Mouse (Mus musculus) heart, postnatal 4 days (tissue): ENCODE data around the gene Mycn. TPM values are rescaled to one million over a fixed set of nuclear protein-coding genes. Genes with fewer than 3 reads are reported as not detected.

Source experiments
- DNase-seq: peaks from one replicate; pipeline ENCODE4 v3.0.0; 2021
- total RNA-seq, 2 experiments: library from RNA; stranded (reverse); gene quantifications; 2 replicates each; pipeline ENCODE4 v1.2.3; 2021

The Mycn gene
- total RNA-seq, 2 experiments from 2014 or later = 14.3 to 16.6 TPM

DNA sequence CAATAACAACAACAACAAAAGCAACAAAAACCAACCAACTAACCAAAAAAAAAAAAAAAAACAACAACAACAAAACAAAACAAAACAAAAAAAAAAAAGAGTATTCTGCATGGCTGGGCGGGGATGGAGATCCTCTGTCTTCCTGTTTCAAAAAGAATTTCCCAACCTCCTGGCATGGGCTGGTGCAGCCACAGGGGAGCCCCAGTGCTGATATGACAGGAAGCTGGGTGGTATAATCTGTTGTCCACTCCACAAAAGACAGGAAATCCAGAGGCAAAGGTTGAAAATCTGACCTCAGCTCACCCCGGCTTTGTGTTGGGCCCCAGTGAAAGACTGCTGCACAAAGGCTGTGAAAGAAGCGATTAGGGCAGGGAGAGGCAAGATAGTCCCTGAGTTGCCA is 17.3 kb downstream of the Mycn start:
- no peak for DNase-seq

DNA sequence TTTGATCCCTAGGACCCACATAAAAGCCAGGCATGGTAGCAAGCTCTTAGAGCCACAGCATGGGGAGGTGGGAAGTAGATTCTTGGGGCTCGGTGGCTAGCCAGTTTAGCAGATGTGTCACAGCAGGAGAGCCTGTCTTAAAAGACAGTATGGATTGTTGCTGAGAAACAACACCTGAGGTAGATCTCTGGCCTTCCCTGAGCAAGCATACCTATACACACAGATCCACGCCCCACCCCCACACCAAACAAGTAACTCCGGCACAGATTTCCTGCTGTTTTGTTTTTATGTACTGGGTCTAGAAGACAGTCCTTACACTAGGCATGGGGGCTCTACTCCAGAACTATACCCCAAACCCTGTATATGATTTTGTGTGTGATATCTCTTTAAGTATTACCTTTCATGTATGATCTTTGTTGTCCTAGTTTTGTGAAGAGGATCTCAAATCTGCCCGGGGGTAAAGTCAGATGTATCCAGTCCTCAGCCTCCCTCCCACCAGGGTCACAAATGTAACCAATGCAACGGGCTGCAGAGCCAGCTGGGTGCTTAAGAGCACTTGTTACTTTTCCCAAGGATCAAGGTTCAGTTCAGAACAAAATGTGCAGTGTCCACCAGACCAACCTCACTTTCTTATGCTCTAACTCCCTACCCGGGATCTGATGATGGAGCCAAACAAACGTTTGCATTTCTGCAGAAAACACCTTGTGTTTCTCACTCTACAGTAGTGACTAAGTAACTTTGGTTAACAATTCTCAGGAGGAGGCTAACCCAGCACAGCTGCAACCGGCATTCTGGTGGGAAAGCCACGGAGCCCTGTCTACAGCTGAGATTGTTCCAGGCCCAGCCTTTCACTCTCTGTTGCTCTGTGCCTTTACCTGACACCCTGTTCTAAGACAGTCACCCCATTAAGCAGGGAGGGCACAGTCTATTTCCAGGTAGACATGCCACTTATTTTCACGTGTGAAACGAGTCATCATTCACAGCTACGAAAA is 21.3 kb downstream of the Mycn start:
- no peak for DNase-seq

DNA sequence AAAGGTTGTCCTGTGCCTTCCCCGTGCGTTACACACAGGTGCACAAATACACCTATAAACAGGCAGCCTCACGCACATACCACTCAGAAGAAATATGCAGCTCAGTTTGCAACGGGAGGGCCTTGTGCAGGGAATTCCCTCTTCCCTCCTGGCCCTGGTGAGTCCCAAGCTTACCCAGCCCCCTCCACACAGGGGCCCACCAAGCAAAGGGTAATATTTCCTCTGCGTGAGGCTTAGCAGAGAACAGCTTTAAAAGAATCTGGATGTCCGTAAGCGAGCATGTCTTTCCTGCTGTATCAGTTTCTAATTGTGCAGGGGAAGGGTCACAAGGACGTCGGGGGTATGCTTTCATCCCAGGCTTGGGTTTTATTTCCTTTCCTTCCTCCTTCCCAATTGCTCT is 25.4 kb downstream of the Mycn start:
- DNase-seq = no peak

DNA sequence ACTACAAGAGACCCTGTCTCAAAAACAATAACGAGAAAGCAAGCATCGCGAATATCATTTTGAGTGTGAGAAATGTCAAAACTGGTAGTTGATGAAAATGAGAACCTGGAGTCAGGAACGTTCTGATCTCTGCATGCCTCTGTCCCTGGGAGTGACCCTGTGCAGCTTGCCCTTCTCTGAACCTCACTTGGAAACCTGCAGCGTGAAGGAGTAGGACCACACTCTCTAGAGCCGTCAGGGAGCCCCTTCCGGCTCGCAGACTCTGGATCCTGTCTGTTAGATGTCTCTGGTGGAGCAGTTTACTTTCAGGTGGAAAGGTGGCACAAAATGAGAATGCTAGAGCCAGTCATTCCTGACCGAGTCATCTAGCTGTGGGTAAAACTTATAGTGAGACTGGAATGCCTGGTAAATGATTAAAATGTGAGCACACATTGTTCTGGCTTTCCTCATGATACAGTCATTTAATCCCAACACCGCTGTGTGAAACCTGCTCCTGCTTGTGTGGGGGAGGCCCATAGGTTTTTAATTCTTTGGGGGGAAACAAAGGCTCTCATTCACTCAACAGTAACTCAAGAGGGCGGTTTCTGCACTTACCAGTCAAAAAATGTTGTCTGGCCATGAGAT is 31.2 kb downstream of the Mycn start:
- DNase-seq = no peak

DNA sequence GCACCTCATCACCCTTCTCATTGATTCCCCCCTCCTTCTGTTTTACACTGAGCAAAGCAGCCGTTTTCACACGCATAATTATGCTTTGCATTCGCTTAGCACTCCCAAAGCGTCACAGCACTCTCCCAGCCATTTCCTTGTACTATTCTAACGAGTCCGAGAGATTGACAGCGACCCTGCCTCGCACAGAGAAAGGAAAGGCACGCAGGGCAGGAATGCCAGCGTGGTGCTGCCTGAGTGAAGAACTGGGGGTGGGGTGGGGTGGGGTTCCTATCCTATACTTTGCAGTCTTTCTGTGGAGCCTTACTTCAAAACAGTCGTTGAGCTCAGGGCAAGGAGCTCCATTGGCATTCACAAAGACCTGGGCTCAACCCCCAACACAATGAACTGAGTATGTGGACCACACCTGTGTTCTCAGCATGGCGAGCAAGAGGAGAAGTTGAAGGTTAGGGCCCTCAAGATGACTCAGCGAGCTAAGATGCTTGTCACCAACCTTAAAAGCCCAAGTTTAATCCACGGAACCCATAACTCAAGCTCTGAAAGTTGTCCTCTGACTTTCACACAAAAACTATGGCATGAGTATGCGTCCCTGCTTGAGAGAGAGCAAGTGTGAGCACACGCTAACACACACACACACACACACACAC is 32.0 kb downstream of the Mycn start:
- no peak for DNase-seq

DNA sequence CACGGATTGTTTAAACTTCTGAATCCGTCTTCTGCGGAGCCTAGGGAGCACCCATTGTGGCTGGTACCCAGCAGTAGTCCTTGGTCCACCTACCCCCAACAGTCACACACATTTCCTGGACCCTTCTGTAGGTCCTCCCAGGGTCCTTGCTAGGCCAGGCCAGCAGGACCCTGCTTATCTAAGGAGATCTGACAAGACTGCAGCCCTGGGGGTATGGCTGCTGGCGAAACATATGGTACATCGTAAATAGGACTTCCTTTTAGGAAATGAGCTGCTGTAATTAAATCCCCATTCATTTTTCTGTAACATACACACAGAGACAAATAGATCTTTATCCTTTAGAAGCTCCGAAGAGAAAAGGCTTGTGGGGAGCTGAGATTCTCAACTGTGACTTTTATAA is 34.9 kb downstream of the Mycn start:
- no peak for DNase-seq

DNA sequence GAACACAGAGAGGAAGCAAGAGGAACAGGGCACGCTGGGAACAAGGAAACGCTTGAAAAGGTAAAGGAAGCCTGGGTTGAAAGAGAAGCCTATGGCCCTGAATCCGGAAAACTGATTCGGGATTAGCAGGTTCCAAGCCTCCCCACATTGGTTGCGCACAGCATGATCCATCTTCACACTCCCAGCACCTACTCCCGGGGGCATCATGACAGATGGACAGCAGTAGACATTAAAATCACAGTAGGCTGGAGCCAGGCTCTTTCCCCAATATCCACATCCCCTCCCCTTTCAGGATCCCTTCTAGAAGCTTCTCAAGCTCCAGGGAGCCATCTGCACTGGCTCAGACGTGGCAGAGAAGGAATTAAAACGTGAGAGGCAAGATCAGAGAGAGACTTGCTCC is 35.4 kb downstream of the Mycn start:
- DNase-seq = no peak

DNA sequence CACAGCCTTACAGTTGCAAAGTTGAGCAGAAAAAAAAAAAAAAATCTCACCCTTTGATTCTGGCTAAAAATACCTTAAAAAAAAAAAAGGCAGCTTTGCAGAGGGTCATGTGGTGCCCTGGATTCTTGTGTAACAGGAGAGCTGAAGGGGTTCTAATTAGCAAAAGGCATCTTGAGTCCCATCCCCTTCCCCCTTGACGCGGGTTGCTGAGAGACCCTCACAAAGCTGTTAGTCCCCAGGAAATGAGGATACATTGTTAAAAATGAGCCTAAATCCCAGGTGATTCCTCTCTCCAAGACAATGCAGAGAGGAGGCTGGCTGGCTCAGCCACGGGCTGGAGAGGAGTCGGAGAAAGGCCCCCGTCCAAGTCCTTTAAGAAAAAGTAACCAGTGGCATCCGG is 36.6 kb downstream of the Mycn start:
- no peak for DNase-seq

DNA sequence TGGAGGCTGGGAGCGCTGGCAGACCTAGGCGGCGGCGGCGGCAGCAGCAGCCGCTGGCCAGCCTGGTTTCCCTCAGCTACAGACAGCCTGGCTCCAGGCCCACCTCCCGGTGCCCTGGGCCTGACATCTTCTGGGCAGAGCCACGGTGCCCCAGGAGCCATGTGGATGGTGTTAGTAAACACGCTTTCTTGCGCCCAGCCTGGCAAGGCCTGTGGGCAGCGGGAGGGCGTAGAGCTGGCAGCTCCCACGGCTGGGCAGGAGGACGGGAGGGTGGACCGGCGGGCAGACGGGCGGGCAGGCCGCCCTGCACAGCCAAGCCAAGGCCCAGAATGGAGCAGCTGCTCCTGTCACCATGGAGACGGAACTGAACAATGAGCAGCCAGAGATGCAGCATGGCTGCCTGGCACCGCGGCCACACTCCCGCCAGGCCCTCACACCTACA is 37.2 kb downstream of the Mycn start:
- DNase-seq = peak; percentile 81

DNA sequence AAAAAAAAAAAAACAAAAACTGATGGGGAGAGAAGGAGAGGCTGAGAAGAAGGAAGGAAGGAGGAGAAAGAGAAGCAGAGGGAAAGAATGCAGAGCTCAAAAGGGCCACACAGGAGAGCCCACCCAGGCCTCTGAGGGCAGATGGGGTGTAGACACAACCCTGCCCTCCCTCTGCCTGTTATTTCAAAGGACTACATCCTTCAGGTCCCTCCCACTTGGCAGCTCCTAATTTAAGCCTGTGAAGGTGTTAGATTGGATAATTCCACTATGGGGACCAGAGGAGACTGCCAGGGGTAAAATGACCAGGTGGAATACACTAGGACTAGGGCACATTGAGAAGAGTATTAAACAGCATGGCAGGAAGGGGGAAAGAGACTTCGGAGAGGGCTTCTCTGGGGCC is 37.6 kb downstream of the Mycn start:
- no peak for DNase-seq

DNA sequence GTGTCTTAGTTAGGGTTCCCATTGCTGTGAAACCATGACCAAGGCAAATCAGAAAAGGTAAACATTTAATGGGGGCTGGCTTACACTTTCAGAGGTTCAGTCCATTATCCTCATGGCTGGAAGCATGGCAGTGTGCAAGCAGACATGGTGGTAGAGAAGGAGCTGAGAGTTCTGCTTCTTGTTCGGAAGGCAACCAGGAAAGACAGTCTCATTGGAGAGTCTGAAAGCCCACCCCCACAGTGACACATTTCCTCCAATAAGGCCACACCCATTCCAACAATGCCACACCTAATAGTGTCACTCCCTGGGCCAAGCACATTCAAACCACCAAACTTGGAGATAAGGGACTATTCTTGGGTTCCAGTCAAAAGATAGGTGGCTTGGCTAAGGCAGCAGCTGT is 39.3 kb downstream of the Mycn start:
- DNase-seq = no peak

DNA sequence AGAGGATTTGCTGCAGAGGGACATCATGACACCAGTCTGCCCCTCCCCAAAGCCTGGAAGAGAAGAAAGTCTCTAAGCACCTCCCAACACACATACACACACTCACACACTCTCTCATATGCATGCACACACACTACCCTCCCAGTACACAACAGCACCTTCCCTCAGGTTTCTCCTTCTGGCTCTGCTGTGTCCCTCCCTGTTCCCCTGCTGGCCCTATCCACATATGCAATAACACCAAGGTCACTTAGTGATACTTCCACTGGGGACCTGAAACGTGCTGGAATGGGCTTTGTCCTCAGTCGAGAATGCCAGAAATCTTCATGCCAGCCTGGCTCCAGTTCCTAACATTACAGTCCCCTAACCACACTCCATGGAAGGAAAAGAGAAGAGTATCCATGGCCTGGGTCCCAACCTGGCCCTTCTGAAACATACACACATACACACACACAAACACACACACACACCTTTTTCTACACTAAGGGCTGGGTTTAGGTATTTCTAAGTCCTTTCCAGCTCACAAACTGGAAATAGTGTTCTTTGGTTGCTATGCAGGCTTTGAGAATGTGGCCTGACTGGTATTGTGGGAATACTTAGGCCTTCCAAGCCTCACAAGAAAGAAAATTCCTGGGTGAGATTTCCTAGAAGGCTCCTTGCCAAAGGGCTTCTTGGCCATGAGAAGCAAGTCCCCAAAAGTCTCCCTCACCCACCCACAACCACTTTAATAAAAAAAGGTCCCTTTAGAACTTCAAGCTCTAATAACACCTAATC is 43.2 kb downstream of the Mycn start:
- DNase-seq = no peak

DNA sequence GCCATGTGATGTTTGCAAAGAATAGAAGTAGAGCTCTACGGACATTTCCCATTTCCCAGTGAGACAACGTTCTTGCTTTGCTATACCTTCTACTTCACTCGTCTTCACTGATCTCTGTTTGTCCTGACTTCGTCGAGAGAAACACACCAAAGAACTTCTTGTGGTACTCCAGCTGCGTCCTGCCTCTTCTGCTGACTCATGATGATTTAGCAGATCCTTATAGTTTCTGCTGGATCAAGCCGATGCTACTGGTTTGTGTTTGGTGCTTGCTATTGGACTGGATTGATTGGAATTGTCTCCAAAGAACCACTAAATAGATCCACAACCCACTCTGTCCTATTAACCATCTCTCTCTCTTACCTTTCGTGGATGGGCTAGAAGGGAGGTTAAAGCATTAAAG is 47.7 kb downstream of the Mycn start:
- no peak for DNase-seq

DNA sequence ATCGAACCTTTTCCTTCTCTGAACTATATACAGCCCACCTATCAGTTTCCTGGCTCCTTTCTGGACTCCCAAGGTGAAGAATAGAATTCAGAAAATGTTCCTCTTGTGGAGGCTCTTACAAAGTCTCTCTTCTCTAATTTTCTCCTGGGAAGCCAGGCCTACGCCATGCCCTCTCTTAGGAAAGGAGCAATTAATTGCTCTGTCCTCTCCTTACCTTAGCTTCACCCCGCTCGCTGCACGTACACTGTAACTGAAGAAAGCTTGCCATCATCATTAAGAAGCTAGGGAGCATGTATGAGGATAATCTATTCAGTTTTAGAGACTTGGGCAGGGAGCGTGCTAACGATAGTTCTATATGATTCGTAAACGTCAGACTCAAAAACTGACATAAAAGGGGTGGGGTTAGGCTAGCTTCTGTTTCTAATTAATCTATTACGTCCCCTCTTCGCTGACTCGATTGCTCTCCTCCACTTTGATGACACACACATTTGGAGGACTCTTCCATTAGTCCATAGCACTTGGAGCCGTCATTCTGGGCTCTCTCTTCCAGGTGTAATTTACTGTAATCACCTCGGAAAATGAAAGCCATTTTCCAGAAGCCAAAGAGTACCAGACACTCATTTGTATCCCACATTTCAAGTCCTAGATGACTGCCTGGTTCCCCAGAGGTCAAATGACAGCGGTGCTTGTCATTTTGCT is 55.4 kb downstream of the Mycn start:
- DNase-seq = no peak
